Mouse (Mus musculus) ovary, postnatal 36 days (tissue): ENCODE data around the gene Prx.
"Not testable (repeated sequence)": the region's sequence is repeated elsewhere in the genome, so short reads cannot be mapped to it uniquely, and the experiment has no call there.

Experiments
- DNase-seq: peaks from one replicate; pipeline ENCODE4 v3.0.0; 2022; ENCODE audit warnings: low spot score, mixed read lengths

Gene Prx

GRCm38 (mm10) chr7:27483860-27484259 lies 15.3 kb upstream of the Prx start:
- no peak for DNase-seq

- no peak for DNase-seq
These were observed 12.9 kb upstream of the Prx start for GRCm38 (mm10) chr7:27486102-27486769.

- peak; percentile 100 for DNase-seq
These were observed 12.1 kb upstream of the Prx start, which contains the start of gene Sertad1 for GRCm38 (mm10) chr7:27486770-27487697. TSS of gene Sertad1 (plus strand) at chr7:27486910.

GRCm38 (mm10) chr7:27487740-27488268 lies 11.3 kb upstream of the Prx start:
- peak; percentile 63 for DNase-seq

DNA sequence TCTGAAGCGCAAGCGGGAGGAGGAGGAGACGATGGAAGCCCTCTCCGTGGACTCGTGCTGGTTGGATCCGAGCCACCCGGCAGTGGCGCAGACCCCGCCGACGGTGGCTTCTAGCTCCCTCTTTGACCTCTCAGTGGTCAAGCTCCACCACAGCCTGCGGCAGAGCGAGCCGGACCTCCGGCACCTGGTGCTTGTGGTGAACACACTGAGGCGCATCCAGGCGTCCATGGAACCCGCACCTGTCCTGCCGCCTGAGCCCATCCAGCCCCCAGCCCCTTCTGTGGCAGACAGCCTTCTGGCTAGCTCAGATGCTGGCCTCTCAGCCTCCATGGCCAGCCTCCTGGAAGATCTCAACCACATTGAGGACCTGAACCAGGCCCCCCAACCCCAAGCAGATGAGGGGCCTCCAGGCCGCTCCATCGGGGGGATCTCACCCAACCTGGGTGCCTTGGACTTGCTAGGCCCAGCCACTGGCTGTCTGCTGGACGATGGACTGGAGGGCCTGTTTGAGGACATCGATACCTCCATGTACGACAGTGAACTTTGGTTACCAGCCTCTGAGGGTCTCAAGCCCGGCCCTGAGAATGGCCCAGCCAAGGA lies 9.8 kb upstream of the Prx start:
- DNase-seq = no peak

DNA sequence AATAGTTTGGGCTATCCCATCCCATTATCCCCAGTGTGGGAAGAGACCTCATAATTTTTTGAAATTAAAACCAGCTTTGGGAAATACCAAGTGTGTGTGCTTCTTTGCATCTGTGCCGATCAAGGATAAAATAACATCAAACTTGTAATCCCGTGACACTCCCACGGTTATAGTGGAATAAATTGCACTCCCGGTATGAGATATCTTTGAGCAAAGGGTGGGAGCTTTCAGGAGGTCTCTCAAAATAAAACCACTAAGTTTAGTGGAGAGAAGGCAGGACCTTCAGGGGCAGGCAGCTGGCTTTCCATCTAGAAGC lies 8.9 kb upstream of the Prx start:
- no peak for DNase-seq

GRCm38 (mm10) chr7:27490543-27491329 lies 8.4 kb upstream of the Prx start:
- peak; percentile 95 for DNase-seq

- DNase-seq = no peak
These were observed 7.3 kb upstream of the Prx start for GRCm38 (mm10) chr7:27491856-27492255.

DNA sequence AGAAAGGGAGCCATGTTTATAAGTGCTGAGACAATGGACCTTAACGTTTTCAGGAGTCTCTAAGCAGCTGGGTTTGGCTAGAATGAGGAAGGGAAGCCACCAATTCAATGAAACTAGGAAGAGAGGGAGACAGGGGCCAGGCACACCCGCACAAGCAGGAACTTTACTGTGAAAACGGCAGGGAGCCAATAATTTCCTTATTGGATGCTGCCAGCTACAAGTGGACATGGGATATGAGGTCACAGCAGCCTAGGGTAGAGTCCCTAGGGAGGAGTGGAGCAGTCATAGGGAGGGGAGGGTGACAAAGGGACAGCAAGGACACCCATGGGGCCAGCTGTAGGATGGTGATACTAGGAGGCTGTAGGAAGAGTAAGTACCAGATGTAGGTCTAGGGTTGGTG lies 6.1 kb upstream of the Prx start:
- DNase-seq = no peak

GRCm38 (mm10) chr7:27493450-27493849 lies 5.7 kb upstream of the Prx start:
- no peak for DNase-seq

DNA sequence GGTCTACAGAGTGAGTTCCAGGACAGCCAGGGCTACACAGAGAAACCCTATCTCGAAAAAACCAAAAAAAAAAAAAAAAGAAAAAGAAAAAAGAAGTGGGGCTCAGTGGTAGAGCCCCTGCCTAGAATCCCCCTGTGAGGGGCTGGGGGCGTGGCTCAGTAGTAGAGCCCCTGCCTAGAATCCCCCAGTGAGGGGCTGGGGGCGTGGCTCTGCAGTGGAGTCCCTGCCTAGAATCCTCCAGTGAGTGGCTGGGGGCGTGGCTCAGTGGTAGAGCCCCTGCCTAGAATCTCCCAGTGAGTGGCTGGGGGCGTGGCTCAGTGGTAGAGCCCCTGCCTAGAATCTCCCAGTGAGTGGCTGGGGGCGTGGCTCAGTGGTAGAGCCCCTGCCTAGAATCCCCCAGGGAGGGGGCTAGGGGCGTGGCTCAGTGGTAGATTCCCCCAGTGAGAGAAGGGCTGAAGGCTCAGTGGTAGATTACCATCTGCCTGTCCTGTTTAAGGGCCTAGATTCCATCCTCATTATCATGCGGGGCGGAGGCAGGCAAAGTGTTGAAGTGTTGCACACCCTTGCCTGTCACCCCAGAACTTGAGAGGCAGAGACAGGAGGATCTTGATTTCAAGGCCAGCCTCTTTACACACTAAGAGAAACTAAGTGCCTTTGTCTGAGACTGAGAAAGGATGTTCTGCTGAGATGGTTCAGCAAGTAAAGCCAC lies 4.3 kb upstream of the Prx start:
- DNase-seq = not testable (repeated sequence)

DNA sequence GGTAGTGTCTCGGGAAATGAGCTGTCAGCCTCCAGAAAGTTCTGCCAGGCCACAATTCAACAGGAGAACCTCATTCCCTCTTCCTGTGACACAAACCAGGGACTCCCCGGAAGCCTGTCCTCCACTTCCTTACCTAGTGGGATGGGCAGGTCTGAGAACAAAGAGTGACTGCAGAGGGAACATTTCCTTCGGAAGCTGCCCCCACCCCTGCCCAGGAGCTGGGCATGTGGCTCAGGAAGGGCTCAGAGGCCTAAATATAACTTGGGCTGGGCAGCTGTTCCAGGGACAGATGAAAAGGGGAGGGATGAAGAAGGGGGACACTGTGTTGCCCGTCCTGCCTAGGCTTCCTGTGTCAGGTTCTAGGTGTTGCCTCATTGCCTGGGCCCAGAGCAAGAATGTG lies 2.5 kb downstream of the Prx start:
- DNase-seq = no peak

DNA sequence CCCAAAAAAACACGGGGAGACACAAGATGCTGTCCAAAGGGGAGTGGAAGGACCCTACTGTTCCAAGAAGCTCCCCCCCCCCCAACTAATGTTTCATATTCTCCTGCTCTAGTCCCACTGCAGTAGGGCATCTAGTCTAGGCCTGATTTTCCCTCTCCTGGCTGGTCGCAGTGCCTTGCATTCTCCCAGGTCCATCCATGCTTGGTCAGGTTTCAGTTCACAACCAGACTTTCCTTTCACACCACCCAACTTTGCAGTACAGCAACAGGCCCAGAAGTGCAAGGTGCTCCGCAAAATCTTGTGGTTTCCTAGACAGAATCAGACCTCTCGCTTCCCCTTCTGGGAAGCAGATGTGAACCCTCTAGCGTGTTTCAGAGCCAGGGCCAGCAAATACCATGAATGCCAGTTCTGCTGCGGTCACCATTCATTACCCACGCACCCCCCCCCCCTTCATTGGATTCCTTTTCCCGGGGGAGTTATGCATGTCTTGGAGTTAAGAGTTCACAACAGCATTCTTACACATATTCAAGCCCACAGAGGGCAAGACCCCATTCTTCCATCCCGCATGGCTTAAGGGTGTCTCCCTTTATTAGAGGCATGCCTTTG lies 7.7 kb downstream of the Prx start:
- no peak for DNase-seq

- DNase-seq = peak; percentile 99
These were observed 8.9 kb downstream of the Prx start for GRCm38 (mm10) chr7:27507711-27508647.

- peak; percentile 62 for DNase-seq
These were observed 9.5 kb downstream of the Prx start for GRCm38 (mm10) chr7:27508648-27509005.

GRCm38 (mm10) chr7:27510809-27511208 lies 11.7 kb downstream of the Prx start:
- DNase-seq = no peak

GRCm38 (mm10) chr7:27514961-27515360 lies 15.8 kb downstream of the Prx start:
- no peak for DNase-seq

DNA sequence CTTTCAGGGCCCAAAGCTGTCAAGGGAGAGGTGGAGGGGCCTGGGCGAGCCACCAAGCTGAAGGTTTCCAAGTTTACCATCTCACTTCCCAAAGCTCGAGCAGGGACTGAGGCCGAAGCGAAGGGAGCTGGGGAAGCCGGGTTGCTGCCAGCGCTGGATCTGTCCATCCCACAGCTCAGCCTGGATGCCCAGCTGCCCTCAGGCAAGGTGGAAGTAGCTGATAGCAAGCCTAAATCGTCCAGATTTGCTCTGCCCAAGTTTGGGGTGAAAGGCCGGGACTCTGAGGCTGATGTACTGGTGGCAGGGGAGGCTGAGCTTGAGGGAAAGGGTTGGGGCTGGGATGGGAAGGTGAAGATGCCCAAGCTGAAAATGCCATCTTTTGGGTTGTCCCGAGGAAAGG lies 19.2 kb downstream of the Prx start:
- no peak for DNase-seq

GRCm38 (mm10) chr7:27520104-27520503 lies 21.0 kb downstream of the Prx start:
- no peak for DNase-seq

DNA sequence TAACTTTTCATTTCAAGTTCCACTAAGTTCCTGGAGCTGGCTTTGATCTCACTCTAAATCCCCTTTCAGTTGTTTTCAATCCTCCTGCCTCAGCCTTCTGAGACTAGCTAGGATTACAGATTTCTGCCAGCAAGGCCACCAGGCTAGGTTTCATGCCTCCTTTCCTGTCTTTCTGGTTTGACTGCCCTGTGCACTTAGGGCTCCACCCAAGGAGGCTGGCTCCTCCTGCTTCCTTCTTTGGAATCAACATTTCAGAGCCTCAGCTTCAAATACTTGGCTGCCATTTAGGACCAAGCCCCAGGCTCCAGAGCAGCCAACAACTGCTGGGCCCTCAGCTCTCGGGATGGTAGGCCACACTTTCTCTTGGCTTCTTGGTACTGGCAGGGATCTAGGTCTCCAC lies 21.5 kb downstream of the Prx start:
- no peak for DNase-seq
